Mouse (Mus musculus): ENCODE measurements at regions not wholly inside any gene's neighbourhood (a gene's known extent, or its start where the extent isn't known, plus 50 kb on each side); places are given as distances from the start of the nearest gene placed in this dataset.

DNA sequence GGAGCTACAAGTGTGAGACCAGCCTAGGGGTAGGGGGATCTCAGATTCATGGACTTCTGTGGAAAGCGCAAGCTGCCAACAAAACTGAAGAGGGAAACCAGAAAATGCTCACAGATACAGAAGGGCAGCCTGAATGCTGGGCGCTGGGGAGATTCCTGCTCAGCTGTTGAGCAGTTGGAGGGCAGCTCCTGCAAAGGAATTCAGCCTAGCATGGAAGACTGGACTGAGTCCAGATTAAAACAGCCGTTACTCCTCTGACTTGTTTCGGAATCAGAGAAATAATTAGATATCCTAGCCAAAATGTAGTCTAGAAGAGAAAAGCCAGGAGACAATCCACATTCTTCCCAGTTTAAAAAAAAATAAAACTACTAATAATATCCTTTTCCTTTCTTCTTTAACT lies 83.7 kb downstream of the Asb9 start:
- peak in 1 of 2 experiments; percentile 1 for DNase-seq (ENCODE audit: low spot score in 2 of 2)
